Mouse (Mus musculus) c-Kit-negative CD71-positive TER-119-positive erythroid progenitor cells, embryonic 14.5 days (primary cell): ENCODE measurements at regions not wholly inside any gene's neighbourhood (a gene's known extent, or its start where the extent isn't known, plus 50 kb on each side); places are given as distances from the start of the nearest gene placed in this dataset.

Experiments
- DNase-seq: peaks from one replicate; pipeline ENCODE4 v3.0.0-alpha.2; 2013; ENCODE audit warnings: low read depth, low spot score

DNA sequence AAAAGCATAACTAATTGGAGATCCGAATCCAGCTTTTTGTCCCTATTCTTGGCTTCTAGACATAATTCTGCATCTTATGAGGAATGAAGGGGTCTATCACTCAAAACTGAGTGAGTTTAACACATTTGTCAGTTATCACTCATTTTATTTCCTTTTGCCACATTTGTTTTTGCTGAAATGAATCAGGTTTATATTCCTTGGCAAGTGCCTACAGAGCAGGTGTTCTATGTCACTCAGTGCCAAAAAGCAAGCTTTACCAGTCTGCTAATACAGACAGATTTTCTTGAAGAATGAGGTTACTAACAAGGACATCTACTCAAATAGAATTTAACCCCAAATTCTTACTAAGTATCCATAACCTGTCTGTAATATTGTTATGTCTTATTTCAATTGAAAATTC lies 751.4 kb downstream of the Hace1 start:
- no peak for DNase-seq

DNA sequence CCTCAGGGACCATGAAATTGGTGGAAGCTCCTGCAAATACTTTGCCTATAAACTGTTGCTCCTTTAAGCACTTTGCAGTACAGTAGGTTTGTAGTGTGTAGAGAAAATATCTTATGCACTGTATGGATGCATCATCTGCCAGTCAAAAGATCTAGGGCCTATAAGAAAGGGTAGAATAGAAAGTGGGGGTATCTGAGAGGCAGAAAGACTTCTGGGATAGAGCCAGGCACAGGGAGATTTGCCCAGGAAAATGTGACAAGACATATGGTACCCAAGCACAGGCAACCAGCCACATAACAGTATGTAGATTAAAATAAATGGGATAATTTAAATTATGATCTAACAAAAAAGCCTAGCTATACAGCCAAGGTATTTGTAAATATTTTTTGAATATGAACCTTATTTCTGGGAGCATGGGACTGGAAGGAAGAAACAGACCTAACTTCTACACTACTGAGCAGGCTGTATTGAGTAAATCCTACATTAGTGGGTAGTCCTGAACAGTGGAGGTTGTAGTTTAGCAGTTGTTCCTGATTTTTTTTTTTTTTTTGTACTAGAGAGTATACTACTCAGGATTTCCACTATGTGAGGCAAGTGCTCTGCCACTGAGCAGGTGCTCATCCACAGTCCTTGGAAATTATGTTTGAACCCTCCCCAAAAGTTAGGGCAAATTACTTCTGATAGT lies 754.1 kb downstream of the Hace1 start:
- DNase-seq, result no peak

DNA sequence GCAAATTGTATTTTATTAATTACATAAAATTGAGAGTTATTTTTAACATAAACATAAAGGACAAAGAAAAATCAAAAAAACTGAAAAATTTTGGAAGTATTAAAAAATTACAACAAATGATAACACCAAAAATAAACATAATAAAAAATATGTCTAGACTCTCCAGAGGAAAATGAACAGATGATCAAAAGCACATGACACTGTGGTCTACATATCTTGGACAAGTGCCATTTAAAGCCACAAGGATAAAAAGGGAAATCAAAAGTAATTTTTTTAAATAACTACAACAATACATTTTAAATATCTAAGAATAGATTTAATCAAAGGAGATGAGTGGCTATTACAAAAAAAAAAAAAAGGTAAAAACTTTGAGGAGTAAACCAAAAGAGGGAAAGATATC lies 755.6 kb downstream of the Hace1 start:
- no peak for DNase-seq

DNA sequence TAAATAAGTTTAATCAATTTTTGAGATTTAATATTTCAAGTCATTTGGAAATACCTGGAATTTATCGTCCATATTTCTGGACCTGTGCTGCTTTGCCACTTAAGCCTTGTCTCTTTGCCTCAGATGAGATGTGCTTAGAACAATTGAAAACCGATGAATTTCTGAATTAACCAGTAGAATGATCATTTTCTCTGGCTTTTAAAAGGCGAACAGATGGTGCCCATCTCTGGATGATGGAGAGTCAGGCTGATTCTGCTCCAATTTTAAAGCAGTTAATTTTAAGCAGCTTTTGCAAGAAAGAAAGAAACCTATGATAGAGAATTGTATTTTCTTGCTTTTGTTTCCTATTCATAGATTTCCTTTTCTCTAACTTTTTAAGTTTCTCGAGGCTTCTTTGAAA lies 767.7 kb downstream of the Hace1 start:
- DNase-seq, result no peak

DNA sequence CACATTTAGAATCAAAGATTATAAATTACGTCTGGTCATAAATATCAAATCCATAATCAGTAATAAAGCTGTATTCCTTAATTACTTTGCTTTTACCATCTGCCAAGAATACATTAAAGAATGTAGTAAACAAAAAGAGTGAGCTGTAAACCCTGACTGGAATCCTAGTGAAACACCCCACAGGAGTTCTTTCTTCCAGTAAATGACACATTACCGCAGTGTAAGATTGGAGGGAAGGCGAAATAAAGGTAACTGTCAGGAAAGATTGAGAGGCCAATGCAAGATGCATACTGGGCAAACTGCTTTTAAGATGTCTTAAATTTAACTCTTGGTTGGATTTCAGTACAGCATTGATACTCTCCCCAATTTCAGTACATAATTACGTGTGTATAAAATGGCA lies 772.0 kb downstream of the Hace1 start:
- no peak for DNase-seq

DNA sequence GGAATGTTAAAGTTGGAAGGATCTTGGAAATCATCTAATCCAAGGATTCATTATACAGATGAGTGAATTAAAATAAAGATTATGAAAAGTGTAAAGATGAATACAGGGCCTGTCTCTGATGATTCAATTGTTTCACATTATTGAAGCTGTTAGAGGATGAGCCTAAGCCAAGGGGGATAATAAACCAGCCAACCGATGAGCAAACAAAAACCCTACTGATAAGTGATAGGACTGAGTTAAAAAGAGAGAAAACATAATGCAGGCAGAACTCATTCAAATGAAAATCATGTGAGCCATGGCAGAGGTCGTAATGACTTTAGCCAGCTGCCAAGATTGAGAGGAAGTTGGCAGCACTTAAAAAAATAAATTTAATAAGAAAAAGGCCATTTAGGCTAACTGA lies 772.6 kb downstream of the Hace1 start:
- no peak for DNase-seq

DNA sequence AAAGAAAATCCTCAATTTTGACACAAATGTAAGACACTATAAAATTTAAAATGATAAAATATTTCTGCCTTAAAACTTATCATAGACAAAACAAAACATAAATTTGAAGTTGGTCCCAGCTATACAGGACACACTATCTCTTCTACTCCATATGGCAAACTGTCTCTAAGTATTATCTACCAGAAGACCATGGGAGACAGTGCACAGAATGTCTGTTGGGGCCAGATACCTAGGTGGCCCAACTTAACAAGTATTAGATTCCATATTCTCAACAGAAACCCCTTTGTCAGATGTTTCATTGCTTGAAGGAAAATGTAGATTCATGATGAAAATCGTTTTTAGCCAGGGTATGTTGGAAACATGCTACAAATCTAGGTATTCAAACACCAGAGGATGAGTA lies 779.1 kb downstream of the Hace1 start:
- no peak for DNase-seq

DNA sequence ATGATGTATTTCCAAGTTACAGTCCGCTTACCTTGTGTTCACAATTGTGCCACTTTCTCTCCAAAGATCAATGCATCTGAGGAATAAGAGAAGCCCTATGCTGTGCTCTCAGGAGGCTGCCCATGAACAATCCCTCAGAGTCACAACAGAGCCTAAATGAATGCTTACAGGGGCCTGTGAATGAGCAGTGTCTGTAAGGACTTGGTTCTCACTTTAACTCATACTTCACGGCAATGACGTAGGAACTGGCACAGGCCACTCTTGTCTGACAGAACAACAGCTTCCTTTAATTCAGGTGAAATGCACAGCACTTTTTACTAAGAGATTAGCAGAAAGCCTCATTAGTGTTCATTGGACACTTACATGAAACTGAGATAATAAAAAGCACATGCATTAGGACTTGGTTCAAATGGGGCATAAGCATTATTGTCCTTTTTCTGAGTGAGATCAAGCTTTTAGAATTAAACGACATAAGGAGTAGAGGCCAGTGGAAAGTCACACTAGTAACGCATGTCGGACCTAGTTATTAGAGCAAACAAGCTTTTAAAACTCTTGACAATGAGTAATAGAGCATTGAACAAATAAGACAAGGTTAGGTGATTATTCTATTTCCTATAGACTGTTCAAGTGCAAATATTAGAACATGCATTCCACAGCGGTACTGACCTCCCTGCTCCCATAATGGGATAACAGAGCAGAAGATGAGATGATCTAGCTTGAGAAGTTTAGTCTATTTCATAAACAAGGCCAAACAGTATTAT lies 796.3 kb downstream of the Hace1 start:
- DNase-seq, result no peak

DNA sequence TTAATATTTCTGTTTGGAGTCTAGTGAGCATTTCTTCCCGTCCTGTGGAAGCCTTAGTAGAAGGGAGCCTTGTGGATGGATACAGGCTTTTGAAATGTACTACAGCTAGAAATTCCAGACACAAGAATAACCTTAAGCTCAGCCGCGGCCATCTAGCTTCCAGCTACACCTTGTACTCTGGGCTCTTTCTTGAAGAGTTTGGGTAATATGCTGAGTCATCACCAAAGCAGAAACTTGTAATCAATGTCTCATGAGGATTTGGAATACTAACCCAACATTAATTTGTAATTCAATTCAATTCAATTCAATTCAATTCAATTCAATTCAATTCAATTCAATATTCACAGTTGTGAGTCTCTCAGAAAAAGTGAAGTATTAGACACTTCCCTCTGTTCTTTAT lies 797.0 kb downstream of the Hace1 start:
- DNase-seq, result no peak

DNA sequence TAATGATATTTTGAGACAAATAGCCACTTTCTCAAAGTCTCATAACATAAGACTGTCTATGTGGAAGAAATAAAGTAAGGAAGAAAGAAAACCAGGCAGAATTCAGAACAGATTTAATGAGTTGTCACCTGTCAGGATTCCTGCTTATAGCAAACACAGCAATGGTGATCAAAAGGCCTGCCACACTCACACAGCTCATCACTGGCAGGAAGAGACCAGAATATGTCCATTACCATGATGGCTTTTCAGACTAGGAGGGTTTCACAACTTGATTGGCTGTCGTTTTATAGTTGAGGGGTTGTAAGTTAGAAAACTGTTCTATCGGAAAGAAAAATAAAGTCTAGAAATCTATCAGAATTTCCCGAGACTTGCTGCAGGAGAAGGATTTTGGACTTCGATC lies 819.5 kb downstream of the Hace1 start:
- no peak for DNase-seq

DNA sequence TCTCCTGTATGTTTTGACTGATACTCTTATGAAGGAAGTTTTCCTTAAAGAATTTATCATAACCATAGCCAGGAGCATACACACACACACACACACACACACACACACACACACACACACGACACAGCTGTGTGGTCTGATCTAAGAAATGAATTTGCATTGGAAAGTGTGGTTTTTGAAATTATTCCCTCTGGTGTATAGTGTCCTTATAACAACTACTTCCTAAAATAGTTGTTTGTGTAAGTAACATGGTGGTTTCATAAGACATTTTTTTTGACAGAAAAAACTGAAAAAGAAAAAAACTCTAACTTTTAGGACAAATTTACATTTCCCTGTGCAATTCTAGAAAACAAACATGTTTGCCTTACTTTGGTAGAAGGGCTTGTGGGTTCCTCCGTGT lies 826.3 kb downstream of the Hace1 start:
- DNase-seq, result no peak
